Mouse (Mus musculus): ENCODE data around the gene BC024063. TPM values are rescaled to one million over a fixed set of nuclear protein-coding genes. Genes with fewer than 3 reads are reported as not detected.
A peak's percentile ranks its signal among the peaks of the same experiment; 100 is the strongest.
"Not testable (repeated sequence)": the region's sequence is repeated elsewhere in the genome, so short reads cannot be mapped to it uniquely, and the experiment has no call there.

BC024063 gene
- 6.0 and 8.4 TPM in 2 replicates for polyA plus RNA-seq (2014; fragmentation: Nextera tagmentation; extraction: Ambion mirVana)

DNA sequence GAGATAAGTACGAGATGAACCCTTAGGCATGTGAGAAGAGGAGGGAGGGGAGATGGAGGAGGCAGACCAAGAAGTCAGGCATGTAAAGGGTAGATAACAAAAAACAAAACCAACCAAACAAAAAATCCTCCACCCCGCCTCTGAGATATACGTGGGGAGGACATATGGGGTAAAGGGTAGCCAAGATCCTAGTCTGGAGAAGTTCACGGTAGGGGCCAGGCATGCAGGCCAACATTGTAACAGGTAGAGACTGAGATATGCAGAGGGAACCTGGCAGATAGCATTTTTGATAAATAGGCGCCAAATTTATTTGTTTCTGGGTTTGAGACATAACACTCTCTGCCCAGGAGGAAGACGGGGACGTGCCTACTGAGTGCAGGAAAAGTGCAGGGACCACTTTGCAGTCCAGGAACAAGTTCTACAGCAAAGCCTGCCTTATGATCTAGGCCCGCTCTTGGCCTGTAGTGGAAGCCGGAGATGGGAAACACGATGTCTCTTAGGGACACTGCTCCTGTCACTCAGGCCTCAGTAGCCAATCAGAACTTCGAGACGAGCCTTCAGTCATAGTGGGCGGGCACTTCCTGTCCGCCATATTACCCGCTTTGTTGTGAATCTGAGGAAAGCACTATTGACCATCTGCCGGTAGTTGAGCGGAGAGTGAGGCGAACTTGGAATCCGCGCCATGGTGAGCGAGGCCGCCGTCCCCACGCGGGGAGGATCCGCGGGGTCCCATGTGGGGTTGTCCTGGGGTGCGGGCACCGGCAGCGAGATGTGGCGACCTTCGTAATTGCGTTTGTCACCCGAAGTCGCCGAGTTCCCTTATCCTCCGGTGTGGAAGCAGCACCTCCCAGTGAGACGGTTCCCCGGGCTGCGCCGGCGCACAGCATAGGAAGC is at the start of gene BC024063:
Gene BC024063, plus strand, starts transcription at position 626 of the 894 bp plus-strand sequence.
- ATAC-seq (ENCODE audit: insufficient number of reproducible peaks, insufficient read depth, low FRiP score, low read depth), result peak; percentile 97
- H3K4me1 ChIP-seq (ENCODE audit: control insufficient read depth, insufficient read depth, low read length); H3K36me3 ChIP-seq (ENCODE audit: control insufficient read depth, insufficient read depth, low read length); H3K27me3 ChIP-seq (ENCODE audit: control insufficient read depth, insufficient read depth, low read length); H3K9me3 ChIP-seq (ENCODE audit: control insufficient read depth, low read depth, low read length): not testable (repeated sequence)
- peak within 1 kb of the TSS; percentile 40 for H3K4me3 ChIP-seq (ENCODE audit: low read depth, low read length)
- peak within 1 kb of the TSS; percentile 35 for H3K4me2 ChIP-seq (replicated peaks; ENCODE audit: low read depth, low read length)
- peak within 1 kb of the TSS; percentile 30; the same call in 1 of the 2 replicates for H3K9ac ChIP-seq (replicated peaks; ENCODE audit: low read depth, low read length)
- WGBS, result 20% methylated on average over 42 of the region's 42 CpGs
- peak within 1 kb of the TSS; percentile 58; the same call in 1 of the 2 replicates for H3K27ac ChIP-seq (ENCODE audit: low read length)

DNA sequence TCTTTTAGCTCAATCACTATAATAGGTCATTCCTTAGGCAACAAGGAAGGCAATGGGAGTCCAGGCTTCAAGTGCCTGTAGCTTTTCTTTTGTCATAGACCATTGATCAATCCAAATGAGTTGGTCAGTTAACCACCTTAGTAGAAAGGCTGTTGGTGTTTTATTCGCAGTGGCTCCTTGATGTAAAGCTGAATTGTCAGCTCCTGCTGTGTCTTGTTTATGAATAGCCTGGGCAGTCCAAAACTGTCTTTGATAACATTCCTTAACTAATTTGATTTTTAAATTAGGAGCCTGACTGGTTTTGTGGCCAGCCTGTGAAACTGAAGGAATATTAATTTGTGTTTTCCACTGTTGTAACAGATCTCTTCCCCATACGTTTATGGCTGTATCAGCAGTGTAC is 41.0 kb upstream of the BC024063 start:
- Histone ChIP-seq H3K9ac (replicated peaks; ENCODE audit: low read depth, low read length) (no peak overlapping the region), H3K4me1 (ENCODE audit: control insufficient read depth, insufficient read depth, low read length) (no peaks in the 10 kb centered on the region), H3K36me3 (ENCODE audit: control insufficient read depth, insufficient read depth, low read length) (no peaks in the 10 kb centered on the region), H3K27ac (ENCODE audit: low read length) (no peak overlapping the region), H3K27me3 (ENCODE audit: control insufficient read depth, insufficient read depth, low read length) (no peaks in the 10 kb centered on the region), H3K9me3 (ENCODE audit: control insufficient read depth, low read depth, low read length) (peaks cover 8% of the 10 kb centered on the region; the same call in 1 of the 2 replicates), H3K4me3 (ENCODE audit: low read depth, low read length) (no peak overlapping the region), H3K4me2 (replicated peaks; ENCODE audit: low read depth, low read length) (no peak overlapping the region)
- WGBS, result 56% methylated on average over 2 of the region's 2 CpGs
- no peak for ATAC-seq (ENCODE audit: insufficient number of reproducible peaks, insufficient read depth, low FRiP score, low read depth)

- Histone ChIP-seq H3K4me2 (replicated peaks; ENCODE audit: low read depth, low read length) (no peak overlapping the region), H3K27ac (ENCODE audit: low read length) (no peak overlapping the region), H3K4me1 (ENCODE audit: control insufficient read depth, insufficient read depth, low read length) (no peaks in the 10 kb centered on the region), H3K27me3 (ENCODE audit: control insufficient read depth, insufficient read depth, low read length) (no peaks in the 10 kb centered on the region), H3K9me3 (ENCODE audit: control insufficient read depth, low read depth, low read length) (peaks cover 34% of the 10 kb centered on the region), H3K4me3 (ENCODE audit: low read depth, low read length) (no peak overlapping the region), H3K9ac (replicated peaks; ENCODE audit: low read depth, low read length) (no peak overlapping the region), H3K36me3 (ENCODE audit: control insufficient read depth, insufficient read depth, low read length) (no peaks in the 10 kb centered on the region)
- ATAC-seq (ENCODE audit: insufficient number of reproducible peaks, insufficient read depth, low FRiP score, low read depth), result no peak
- 85% methylated on average over 3 of the region's 3 CpGs for WGBS
Measured at GRCm38 (mm10) chr10:82046603-82047002, 36.5 kb upstream of the BC024063 start.

DNA sequence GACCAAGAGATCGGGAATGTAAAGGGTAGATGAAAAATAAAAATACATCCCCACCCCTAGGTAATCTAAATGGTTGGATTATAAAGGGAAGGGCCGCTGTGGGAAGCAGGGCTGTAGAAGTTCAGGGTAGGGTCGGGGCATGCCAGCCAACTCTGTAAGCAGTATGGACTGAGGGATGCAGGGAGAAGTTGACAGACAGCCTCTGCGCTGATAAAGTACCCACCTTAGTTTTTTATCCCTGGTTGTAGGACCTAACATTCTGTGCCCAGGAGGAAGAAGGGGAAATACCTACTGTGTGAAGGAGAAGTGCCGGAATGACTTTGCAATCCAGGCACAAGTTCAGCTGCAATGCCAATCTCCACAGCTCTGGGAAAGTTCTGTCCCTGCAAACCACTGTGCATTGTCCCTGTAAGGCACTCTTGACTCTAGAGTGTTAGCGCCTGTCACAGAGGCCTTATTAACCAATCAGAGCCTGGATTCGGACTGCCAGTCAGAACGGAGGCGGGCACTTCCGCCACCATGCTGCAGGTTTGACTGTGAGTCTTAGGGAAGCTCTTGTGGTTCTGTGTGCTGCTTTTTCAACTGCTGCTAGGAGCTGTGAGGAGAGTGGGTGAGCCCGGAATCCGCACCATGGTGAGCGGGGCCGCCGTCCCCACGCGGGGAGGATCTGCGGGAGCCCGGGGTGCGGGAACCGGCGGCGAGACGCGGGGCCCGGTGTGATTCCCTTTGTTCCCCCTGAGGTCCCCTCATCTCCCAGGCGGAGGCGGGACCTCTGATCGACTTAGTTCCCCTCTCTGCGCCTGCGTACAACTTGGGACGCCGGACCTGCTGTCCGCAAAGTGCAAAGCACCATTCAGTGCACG is 35.3 kb upstream of the BC024063 start, which contains the start of gene Zfp873:
Gene Zfp873, plus strand, starts transcription at position 527 of the 863 bp plus-strand sequence.
- peak within 1 kb of the TSS; percentile 93 for H3K27ac ChIP-seq (ENCODE audit: low read length)
- ATAC-seq (ENCODE audit: insufficient number of reproducible peaks, insufficient read depth, low FRiP score, low read depth), result peak; percentile 99
- H3K9me3 ChIP-seq (ENCODE audit: control insufficient read depth, low read depth, low read length), result peaks cover 46% of the 10 kb centered on the region
- H3K36me3 ChIP-seq (ENCODE audit: control insufficient read depth, insufficient read depth, low read length), result no peaks in the 10 kb centered on the region
- no peaks in the 10 kb centered on the region for H3K27me3 ChIP-seq (ENCODE audit: control insufficient read depth, insufficient read depth, low read length)
- 9% methylated on average over 35 of the region's 35 CpGs for WGBS
- peak within 1 kb of the TSS; percentile 64 for H3K4me3 ChIP-seq (ENCODE audit: low read depth, low read length)
- no peaks in the 10 kb centered on the region for H3K4me1 ChIP-seq (ENCODE audit: control insufficient read depth, insufficient read depth, low read length)
- peak within 1 kb of the TSS; percentile 51 for H3K4me2 ChIP-seq (replicated peaks; ENCODE audit: low read depth, low read length)
- peak within 1 kb of the TSS; percentile 78 for H3K9ac ChIP-seq (replicated peaks; ENCODE audit: low read depth, low read length)

DNA sequence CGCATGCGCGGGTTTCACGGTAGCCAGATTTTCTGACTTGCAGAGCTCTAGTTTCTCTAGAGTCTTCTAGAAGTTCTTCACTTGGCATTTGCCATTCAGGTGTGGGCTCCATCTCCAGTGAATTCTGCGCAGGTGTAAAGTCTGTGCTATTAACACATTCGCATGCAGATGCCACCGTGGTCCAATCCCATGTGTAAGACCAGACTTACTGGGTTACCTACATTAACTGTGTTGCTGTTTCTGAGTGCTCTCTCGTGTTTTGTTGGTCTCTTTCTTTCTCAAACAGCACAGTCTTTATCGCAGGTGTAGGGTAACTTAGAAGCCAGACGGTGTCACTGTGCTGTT is 34.7 kb upstream of the BC024063 start:
- peak overlapping the region; percentile 51 for H3K4me2 ChIP-seq (replicated peaks; ENCODE audit: low read depth, low read length)
- H3K9me3 ChIP-seq (ENCODE audit: control insufficient read depth, low read depth, low read length), result peaks cover 53% of the 10 kb centered on the region
- H3K4me1 ChIP-seq (ENCODE audit: control insufficient read depth, insufficient read depth, low read length); ATAC-seq (ENCODE audit: insufficient number of reproducible peaks, insufficient read depth, low FRiP score, low read depth); H3K27me3 ChIP-seq (ENCODE audit: control insufficient read depth, insufficient read depth, low read length); H3K9ac ChIP-seq (replicated peaks; ENCODE audit: low read depth, low read length); H3K36me3 ChIP-seq (ENCODE audit: control insufficient read depth, insufficient read depth, low read length): not testable (repeated sequence)
- WGBS, result 22% methylated on average over 10 of the region's 10 CpGs
- H3K4me3 ChIP-seq (ENCODE audit: low read depth, low read length), result peak overlapping the region; percentile 64
- H3K27ac ChIP-seq (ENCODE audit: low read length), result peak overlapping the region; percentile 93; the same call in 1 of the 2 replicates

GRCm38 (mm10) chr10:82083622-82083971 is 444 bp downstream of the BC024063 start:
- Histone ChIP-seq H3K4me2 (replicated peaks; ENCODE audit: low read depth, low read length) (peak overlapping the region; percentile 35), H3K4me3 (ENCODE audit: low read depth, low read length) (peak overlapping the region; percentile 40), H3K9ac (replicated peaks; ENCODE audit: low read depth, low read length) (peak overlapping the region; percentile 30; the same call in 1 of the 2 replicates)
- not testable (repeated sequence) for H3K36me3 ChIP-seq (ENCODE audit: control insufficient read depth, insufficient read depth, low read length); H3K27me3 ChIP-seq (ENCODE audit: control insufficient read depth, insufficient read depth, low read length); ATAC-seq (ENCODE audit: insufficient number of reproducible peaks, insufficient read depth, low FRiP score, low read depth); H3K27ac ChIP-seq (ENCODE audit: low read length); H3K4me1 ChIP-seq (ENCODE audit: control insufficient read depth, insufficient read depth, low read length); H3K9me3 ChIP-seq (ENCODE audit: control insufficient read depth, low read depth, low read length)
- WGBS, result 26% methylated on average over 12 of the region's 14 CpGs

DNA sequence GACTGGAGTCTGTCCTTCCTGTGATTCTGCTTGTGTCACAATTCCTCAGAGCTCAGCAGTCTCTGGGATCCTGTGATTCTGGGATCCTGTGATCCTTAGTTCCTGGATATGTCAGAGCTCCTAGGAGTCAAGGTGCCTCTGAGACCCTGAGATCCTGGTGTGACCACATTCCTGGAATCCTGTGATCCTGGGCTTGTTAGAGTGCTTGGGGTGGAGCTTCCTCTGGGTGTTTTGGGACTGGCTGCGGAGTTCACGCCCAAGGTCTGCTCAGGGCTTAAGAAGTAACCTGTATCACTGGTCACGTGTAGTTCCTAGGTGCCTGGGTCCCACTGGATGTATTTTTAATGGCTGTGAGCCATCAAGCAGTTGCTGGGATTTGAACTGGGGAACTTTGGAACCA is 34.1 kb downstream of the BC024063 start:
- H3K4me3 ChIP-seq (ENCODE audit: low read depth, low read length), result no peak overlapping the region
- WGBS, result 83% methylated on average over 3 of the region's 3 CpGs
- no peaks in the 10 kb centered on the region for H3K27me3 ChIP-seq (ENCODE audit: control insufficient read depth, insufficient read depth, low read length)
- no peak for ATAC-seq (ENCODE audit: insufficient number of reproducible peaks, insufficient read depth, low FRiP score, low read depth)
- H3K36me3 ChIP-seq (ENCODE audit: control insufficient read depth, insufficient read depth, low read length), result no peaks in the 10 kb centered on the region
- peaks cover 20% of the 10 kb centered on the region for H3K9me3 ChIP-seq (ENCODE audit: control insufficient read depth, low read depth, low read length)
- no peak overlapping the region for H3K4me2 ChIP-seq (replicated peaks; ENCODE audit: low read depth, low read length)
- H3K27ac ChIP-seq (ENCODE audit: low read length), result no peak overlapping the region
- no peak overlapping the region for H3K9ac ChIP-seq (replicated peaks; ENCODE audit: low read depth, low read length)
- no peaks in the 10 kb centered on the region for H3K4me1 ChIP-seq (ENCODE audit: control insufficient read depth, insufficient read depth, low read length)

- peak within 1 kb of the TSS; percentile 66 for H3K4me3 ChIP-seq (ENCODE audit: low read depth, low read length)
- ATAC-seq (ENCODE audit: insufficient number of reproducible peaks, insufficient read depth, low FRiP score, low read depth), result peak; percentile 98
- no peaks in the 10 kb centered on the region for H3K27me3 ChIP-seq (ENCODE audit: control insufficient read depth, insufficient read depth, low read length)
- no peaks in the 10 kb centered on the region for H3K36me3 ChIP-seq (ENCODE audit: control insufficient read depth, insufficient read depth, low read length)
- H3K4me1 ChIP-seq (ENCODE audit: control insufficient read depth, insufficient read depth, low read length), result no peaks in the 10 kb centered on the region
- H3K27ac ChIP-seq (ENCODE audit: low read length), result peak within 1 kb of the TSS; percentile 61
- WGBS, result 3% methylated on average over 41 of the region's 41 CpGs
- peak within 1 kb of the TSS; percentile 45 for H3K9ac ChIP-seq (replicated peaks; ENCODE audit: low read depth, low read length)
- peaks cover 29% of the 10 kb centered on the region; the same call in 1 of the 2 replicates for H3K9me3 ChIP-seq (ENCODE audit: control insufficient read depth, low read depth, low read length)
- peak within 1 kb of the TSS; percentile 49 for H3K4me2 ChIP-seq (replicated peaks; ENCODE audit: low read depth, low read length)
Measured at GRCm38 (mm10) chr10:82127850-82128401, 44.8 kb downstream of the BC024063 start, which contains the start of gene AU041133. Gene AU041133 (plus strand): TSS chr10:82128013.
